Mouse (Mus musculus) cerebellum, adult 2 months (tissue): ENCODE measurements around the gene Kynu.

ENCODE experiments used
- CTCF ChIP-seq: fragments of 200-500 bp; IDR thresholded peaks from 2 replicates; pipeline ENCODE4 v1.5.1; 2011; ENCODE audit warnings: low read depth, mild to moderate bottlenecking, control low read depth, low read length, moderate library complexity, borderline replicate concordance; ENCODE audit not compliant: insufficient read depth
- POLR2A ChIP-seq: fragments of 200-500 bp; IDR thresholded peaks from 2 replicates; pipeline ENCODE4 v1.6.1; 2011; ENCODE audit warnings: low read length, control low read depth, borderline replicate concordance; ENCODE audit not compliant: insufficient read depth

DNA sequence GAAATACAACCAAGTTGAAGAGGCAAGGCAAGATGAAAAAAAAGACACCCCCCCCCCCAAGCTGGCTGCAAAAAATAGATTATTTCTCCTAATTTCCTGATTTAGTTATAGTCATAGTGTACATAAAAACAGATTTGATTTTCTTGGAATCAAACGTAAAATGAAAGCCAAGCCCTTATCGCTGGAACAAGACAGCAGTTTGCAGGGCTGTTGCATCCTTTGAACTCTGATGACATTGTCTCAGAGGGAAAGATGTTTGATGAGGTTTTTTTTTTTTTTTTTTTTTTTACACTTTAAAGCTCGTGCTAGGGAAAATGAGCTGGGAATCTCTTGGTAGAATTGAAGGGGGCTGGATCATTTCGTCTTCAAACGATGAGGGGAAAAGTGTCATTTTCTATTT lies 172.1 kb downstream of the Kynu start:
- TF ChIP-seq CTCF (no peak), POLR2A (no peak)
